Mouse (Mus musculus) neural tube, embryonic 11.5 days (tissue): ENCODE results near the gene Cwc15. TPM values are rescaled to one million over a fixed set of nuclear protein-coding genes. Genes with fewer than 3 reads are reported as not detected.
A peak's percentile ranks its signal among the peaks of the same experiment; 100 is the strongest.
"Not testable (repeated sequence)": the region's sequence is repeated elsewhere in the genome, so short reads cannot be mapped to it uniquely, and the experiment has no call there.

ENCODE experiments used
- ATAC-seq: fragments of 200-750 bp; cut with Nextera tagmentation; 2 replicates; pipeline ENCODE4 v1.8.0; 2017; ENCODE audit warnings: moderate number of reproducible peaks, mild to moderate bottlenecking, moderate TSS enrichment, moderate library complexity; ENCODE audit not compliant: insufficient read depth, low FRiP score, low TSS enrichment
- DNase-seq: peaks from one replicate; pipeline ENCODE4 v3.0.0-alpha.2; 2015; ENCODE audit warnings: low spot score
- H3K27ac ChIP-seq: fragments of 300-500 bp; sonication (generic); 2 replicates; pipeline ENCODE4 v1.5.1; 2014; ENCODE audit warnings: low read depth, mild to moderate bottlenecking, low read length
- H3K27me3 ChIP-seq: fragments of 300-500 bp; sonication (generic); 2 replicates; pipeline ENCODE4 v1.6.1; 2014; ENCODE audit warnings: mild to moderate bottlenecking, low read length, mixed read lengths; ENCODE audit not compliant: control insufficient read depth, insufficient read depth
- H3K36me3 ChIP-seq: fragments of 300-500 bp; sonication (generic); 2 replicates; pipeline ENCODE4 v1.6.1; 2014; ENCODE audit warnings: mild to moderate bottlenecking, low read length, moderate library complexity, mixed read lengths; ENCODE audit not compliant: control insufficient read depth, insufficient read depth
- H3K4me1 ChIP-seq: fragments of 300-500 bp; sonication (generic); 2 replicates; pipeline ENCODE4 v1.6.1; 2014; ENCODE audit warnings: low read length, mixed read lengths; ENCODE audit not compliant: control insufficient read depth, insufficient read depth
- H3K4me2 ChIP-seq: fragments of 300-500 bp; sonication (generic); 2 replicates; pipeline ENCODE4 v1.6.1; 2014; ENCODE audit warnings: low read depth, mild to moderate bottlenecking, moderate library complexity
- H3K4me3 ChIP-seq: fragments of 300-500 bp; sonication (generic); 2 replicates; pipeline ENCODE4 v1.5.1; 2014; ENCODE audit warnings: low read depth, low read length
- H3K9ac ChIP-seq: fragments of 300-500 bp; sonication (generic); 2 replicates; pipeline ENCODE4 v1.6.1; 2014; ENCODE audit warnings: mild to moderate bottlenecking, low read length
- H3K9me3 ChIP-seq: fragments of 300-500 bp; sonication (generic); 2 replicates; pipeline ENCODE4 v1.6.1; 2016; ENCODE audit warnings: low read length; ENCODE audit not compliant: control insufficient read depth
- WGBS: fragments of 180-500 bp; shearing (Covaris S2); extraction: QIAGEN DNeasy Blood & Tissue Kit; methylation state at CpG from one replicate; pipeline ENCODE4 v1.1.7; 2014; 5-methylcytosine and 5-hydroxymethylcytosine counted together
- polyA plus RNA-seq: library from polyadenylated mRNA; unstranded; fragments of >200 nt; fragmentation: Nextera tagmentation; extraction: Ambion mirVana; gene quantifications from 2 replicates; pipeline ENCODE4 v1.2.1, GENCODE M21; 2014

Gene Cwc15
- polyA plus RNA-seq: 180 and 191 TPM in 2 replicates

DNA sequence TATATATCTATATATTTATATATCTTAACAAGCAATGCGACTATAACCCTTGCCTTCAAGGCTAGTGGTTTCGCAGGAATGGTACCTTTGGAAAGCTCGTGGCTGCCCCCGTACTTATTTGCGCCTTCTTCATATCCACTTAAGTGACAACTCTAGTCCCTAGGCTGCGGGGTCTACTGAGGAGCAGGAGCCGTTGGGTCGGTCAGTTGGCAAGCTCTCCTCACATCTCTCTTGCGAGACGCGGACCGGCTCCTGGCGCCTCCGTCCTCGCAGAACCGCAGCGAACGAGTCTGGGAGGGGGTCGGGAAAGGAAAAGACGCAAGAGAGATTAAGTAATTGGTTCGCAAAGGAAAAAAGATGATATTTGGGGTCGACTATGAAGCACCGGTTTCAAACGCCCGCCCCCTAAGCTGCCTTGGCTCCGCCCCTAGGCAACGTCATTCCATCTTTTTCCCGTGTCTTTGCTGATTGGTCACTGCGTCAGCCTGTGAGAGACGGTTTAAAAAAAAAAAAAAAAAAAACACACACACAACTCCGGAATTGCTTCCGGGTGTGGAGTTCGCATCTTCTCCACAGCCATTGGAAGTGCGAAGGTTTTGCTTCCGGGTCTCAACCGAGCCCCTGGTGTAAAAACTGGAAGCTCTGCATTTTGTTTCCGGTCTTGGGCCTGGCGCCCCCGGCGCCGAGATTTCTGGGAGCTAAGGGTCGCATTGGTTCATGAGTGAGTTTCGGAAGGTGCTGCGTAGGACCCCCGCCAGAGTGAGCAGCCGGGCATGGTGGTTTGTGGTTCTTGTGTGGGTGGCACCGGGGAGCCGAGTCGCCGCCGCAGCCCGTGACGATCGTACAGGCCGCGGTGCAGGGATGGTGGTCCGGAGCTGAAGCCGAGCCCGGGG is at the start of gene Cwc15, which contains the start of gene Kdm4d:
Gene Cwc15 (plus strand): TSS at position 595 of the 893 bp plus-strand sequence.
Gene Kdm4d (minus strand): TSS at position 460 of the 893 bp plus-strand sequence.
- under 1% methylated on average over 59 of the region's 59 CpGs for WGBS
- ATAC-seq (peak; percentile 100), DNase-seq (peak; percentile 93)
- H3K9me3 ChIP-seq: no peaks in the 10 kb centered on the region
- no peaks in the 10 kb centered on the region for H3K27me3 ChIP-seq
- H3K36me3 ChIP-seq: peaks cover 6% of the 10 kb centered on the region
- H3K9ac ChIP-seq: peak within 1 kb of the TSS; percentile 81
- H3K27ac ChIP-seq: peak within 1 kb of the TSS; percentile 53; the same call in 1 of the 2 replicates
- H3K4me3 ChIP-seq: peak within 1 kb of the TSS; percentile 86
- peak within 1 kb of the TSS; percentile 70 for H3K4me2 ChIP-seq
- 0 out of 2 replicates have a peak, but pooled peaks cover 2% of the 10 kb centered on the region for H3K4me1 ChIP-seq

DNA sequence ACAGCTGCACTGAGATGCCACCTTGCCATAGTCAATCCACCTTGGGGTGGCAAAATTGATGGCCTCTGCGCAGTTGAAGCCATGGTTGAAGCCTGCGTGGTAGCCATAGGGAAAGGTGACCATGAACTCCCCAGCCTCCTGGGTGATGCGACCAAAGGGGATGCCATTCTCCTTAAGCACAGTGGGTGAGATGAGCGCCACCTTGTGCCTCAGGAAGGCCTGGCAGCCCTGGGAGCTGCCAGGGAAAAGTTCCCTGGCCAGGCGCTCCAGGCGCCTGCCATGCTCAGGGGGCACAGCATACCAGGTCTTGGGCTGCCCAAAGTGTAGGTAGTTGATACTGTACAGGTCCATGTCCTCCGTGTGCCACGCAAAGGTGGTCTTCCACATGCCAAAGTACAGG is 49.3 kb upstream of the Cwc15 start:
- not testable (repeated sequence) for H3K4me2 ChIP-seq, H3K4me1 ChIP-seq, H3K27ac ChIP-seq, H3K27me3 ChIP-seq, H3K4me3 ChIP-seq, DNase-seq, H3K36me3 ChIP-seq, H3K9me3 ChIP-seq, H3K9ac ChIP-seq, ATAC-seq
- WGBS: 67% methylated on average over 8 of the region's 8 CpGs

DNA sequence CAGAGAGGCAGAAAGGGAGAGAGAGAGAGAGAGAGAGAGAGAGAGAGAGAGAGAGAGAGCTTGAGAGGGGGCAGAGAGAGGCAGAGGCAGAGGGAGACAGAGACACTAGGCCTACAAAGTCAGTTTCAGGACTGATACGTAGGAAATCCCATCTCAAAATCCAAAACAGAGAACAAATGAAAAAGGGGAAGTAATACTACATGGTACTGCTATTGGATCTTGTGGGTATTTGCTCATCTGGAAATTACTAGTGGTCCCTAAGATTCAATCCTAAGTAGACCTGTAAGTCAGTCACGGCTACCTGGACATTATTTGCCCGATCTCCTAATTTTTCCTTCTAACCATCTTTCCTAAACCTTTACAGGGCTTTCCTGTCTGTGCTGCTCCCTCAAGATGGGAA is 44.1 kb upstream of the Cwc15 start:
- ATAC-seq (no peak), DNase-seq (no peak)
- H3K27ac ChIP-seq: no peak overlapping the region
- WGBS: 90% methylated on average over 3 of the region's 3 CpGs
- no peaks in the 10 kb centered on the region for H3K36me3 ChIP-seq
- H3K9me3 ChIP-seq: no peaks in the 10 kb centered on the region
- no peak overlapping the region for H3K9ac ChIP-seq
- no peak overlapping the region for H3K4me2 ChIP-seq
- no peaks in the 10 kb centered on the region for H3K4me1 ChIP-seq
- H3K4me3 ChIP-seq: no peak overlapping the region
- no peaks in the 10 kb centered on the region for H3K27me3 ChIP-seq

DNA sequence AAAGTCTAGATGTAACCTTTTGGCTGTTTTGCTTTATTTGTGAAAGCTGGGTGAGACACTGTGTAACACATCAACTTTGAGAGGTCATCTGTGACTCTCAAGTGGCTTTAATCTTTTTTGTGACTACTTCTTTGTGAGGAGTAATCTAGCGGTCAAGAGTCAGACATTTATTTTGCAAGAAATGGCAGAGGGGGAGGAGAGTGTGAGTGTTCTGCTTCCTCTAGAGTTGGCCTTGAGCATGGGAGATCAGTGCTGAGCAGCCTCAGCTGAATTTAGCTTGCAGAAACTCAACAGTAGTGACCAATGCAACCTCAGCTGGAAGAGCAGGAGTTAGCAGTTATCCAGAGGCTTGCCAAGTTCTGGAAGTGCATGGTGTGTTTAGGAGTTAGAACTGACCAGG is 37.9 kb upstream of the Cwc15 start:
- not testable (repeated sequence) for H3K4me2 ChIP-seq, H3K27ac ChIP-seq, H3K36me3 ChIP-seq, H3K9ac ChIP-seq, H3K9me3 ChIP-seq, H3K4me3 ChIP-seq, H3K4me1 ChIP-seq, H3K27me3 ChIP-seq, DNase-seq, ATAC-seq
- WGBS: 80% methylated on average over 1 of the region's 1 CpGs

DNA sequence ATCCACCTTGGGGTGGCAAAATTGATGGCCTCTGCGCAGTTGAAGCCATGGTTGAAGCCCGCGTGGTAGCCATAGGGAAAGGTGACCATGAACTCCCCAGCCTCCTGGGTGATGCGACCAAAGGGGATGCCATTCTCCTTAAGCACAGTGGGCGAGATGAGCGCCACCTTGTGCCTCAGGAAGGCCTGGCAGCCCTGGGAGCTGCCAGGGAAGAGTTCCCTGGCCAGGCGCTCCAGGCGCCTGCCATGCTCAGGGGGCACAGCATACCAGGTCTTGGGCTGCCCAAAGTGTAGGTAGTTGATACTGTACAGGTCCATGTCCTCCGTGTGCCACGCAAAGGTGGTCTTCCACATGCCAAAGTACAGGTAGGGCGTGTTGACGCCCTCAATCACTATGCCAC is 36.7 kb upstream of the Cwc15 start:
- ATAC-seq, DNase-seq, H3K4me2 ChIP-seq, H3K27ac ChIP-seq, H3K4me1 ChIP-seq, H3K9ac ChIP-seq, H3K9me3 ChIP-seq, H3K4me3 ChIP-seq, H3K27me3 ChIP-seq, H3K36me3 ChIP-seq: not testable (repeated sequence)
- 77% methylated on average over 12 of the region's 12 CpGs for WGBS

DNA sequence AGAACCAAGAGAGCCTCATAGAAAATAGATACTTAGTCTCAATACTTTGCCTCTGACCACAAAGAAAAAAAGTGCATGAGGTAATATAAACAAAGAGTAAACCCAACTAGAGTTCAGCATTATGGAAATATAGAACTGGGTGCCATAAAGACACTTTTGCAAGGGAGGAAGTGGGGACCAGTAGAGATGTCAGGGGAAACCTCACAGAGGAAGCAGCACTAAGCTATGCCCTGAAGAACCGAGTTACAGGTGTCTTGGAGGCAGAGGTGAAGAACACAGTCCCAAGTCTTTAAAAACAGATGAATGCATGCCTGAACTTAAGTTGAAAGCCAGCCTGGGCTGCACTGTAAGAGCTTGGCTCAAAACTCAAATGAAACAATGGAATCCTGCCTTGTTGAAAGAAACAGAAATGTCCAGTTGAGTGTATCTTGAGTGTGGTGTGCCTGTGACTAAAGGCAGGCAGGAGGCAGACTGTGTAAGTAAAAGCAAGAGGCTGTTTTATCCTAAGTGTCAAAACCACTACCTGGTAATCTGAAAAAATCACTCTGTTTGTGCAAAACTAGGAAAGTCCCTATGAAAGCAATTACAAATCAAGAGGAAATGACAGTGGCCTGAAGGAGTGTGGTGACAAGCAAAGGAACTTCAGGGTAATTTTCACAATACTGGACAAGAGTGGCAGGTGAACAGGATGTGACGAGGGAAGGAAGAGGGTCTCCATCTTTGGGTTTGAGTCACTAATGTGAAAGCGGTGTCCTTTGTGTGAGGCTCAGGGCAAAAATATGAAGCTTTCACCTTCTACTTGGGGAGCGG is 1.3 kb upstream of the Cwc15 start:
- DNase-seq (no peak), ATAC-seq (no peak)
- 83% methylated on average over 4 of the region's 4 CpGs for WGBS
- Histone ChIP-seq H3K9me3 (no peaks in the 10 kb centered on the region), H3K36me3 (peaks cover 4% of the 10 kb centered on the region), H3K27ac (no peak overlapping the region), H3K9ac (no peak overlapping the region), H3K4me2 (peak overlapping the region; percentile 64), H3K27me3 (no peaks in the 10 kb centered on the region), H3K4me1 (0 out of 2 replicates have a peak, but pooled peaks cover 2% of the 10 kb centered on the region), H3K4me3 (peak overlapping the region; percentile 86; the same call in 1 of the 2 replicates)

DNA sequence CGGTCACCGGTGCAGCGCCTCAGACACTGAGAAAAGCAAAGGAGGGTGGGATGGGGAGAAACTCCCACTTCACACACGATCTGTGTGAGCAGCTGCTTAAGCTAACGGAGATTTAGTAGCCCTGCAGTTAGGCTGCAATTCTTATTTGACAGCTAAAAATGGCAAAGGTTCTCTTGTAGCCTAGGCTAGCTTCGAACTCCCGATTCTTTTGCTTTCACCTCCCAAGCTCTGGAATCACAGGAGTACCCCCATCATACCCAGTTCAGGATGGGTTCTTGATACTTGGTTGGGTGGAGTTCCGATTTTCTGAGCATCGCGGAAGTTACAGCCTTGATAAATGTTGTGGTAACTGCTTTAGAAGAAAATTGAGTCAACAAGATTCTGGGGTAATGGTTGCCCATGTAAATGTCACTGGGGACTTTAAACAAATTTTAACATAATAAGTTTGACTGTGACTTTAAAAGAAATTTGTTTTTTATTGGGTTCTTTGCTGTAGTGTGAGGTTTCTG is 553 bp downstream of the Cwc15 start:
- H3K9ac ChIP-seq: peak overlapping the region; percentile 81
- peak overlapping the region; percentile 53; the same call in 1 of the 2 replicates for H3K27ac ChIP-seq
- no peaks in the 10 kb centered on the region for H3K27me3 ChIP-seq
- peaks cover 6% of the 10 kb centered on the region for H3K36me3 ChIP-seq
- peak overlapping the region; percentile 70 for H3K4me2 ChIP-seq
- ATAC-seq (peak; percentile 11), DNase-seq (no peak)
- 0 out of 2 replicates have a peak, but pooled peaks cover 2% of the 10 kb centered on the region for H3K4me1 ChIP-seq
- 4% methylated on average over 10 of the region's 10 CpGs for WGBS
- peak overlapping the region; percentile 86 for H3K4me3 ChIP-seq
- no peaks in the 10 kb centered on the region for H3K9me3 ChIP-seq

DNA sequence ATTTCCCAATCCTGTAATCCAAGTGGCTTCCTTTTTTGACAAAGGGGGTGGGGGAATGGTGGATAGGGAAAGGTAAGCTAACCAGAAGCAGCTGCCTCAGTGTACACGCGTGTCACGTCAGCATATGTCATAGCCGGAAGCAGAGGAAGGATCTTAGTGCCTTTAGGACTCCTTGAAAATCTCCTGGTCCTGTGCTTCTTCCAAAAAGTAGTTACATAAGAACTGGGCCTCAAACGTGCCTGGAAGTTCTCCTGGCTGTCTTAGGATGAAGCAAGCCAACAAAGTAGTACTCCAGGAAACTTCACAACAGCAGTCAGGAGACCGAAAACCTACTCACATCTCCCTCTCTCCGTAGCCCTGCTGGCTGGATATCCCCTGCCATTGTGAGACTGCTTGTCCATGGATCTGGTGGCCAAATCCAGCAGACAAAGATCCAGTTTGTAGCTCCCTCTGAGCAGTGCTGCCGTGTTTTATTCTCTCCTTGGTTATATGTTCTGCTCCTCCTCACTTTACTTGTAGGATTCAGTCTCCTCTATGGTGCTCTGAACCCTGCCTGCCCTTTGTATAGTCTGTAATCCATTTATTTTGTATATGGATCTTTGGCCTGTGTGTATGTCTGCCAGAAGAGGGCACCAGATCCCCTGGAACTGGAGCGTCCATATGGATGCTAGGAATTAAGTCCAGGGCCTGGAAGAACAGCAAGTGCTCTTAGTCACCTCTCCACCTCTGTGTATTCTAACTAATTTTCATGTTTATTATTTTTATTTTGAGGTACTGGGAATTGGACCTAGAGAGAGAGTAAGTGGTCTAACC is 12.4 kb downstream of the Cwc15 start:
- Histone ChIP-seq H3K4me2 (no peak overlapping the region), H3K9ac (no peak overlapping the region), H3K4me1 (no peaks in the 10 kb centered on the region), H3K36me3 (peaks cover 12% of the 10 kb centered on the region), H3K4me3 (no peak overlapping the region), H3K27ac (no peak overlapping the region), H3K27me3 (no peaks in the 10 kb centered on the region), H3K9me3 (no peaks in the 10 kb centered on the region)
- WGBS: 78% methylated on average over 9 of the region's 9 CpGs
- DNase-seq: peak; percentile 59
- peak; percentile 67 for ATAC-seq
